Mouse (Mus musculus) lung, adult 18-20 months (tissue): ENCODE data around the gene Rab11b.

ENCODE experiments used
- DNase-seq, 2 experiments: peaks; one replicate each; pipeline ENCODE4 v3.0.0; 2022; ENCODE audit warnings: mixed read lengths in 2 of 2

Gene Rab11b

DNA sequence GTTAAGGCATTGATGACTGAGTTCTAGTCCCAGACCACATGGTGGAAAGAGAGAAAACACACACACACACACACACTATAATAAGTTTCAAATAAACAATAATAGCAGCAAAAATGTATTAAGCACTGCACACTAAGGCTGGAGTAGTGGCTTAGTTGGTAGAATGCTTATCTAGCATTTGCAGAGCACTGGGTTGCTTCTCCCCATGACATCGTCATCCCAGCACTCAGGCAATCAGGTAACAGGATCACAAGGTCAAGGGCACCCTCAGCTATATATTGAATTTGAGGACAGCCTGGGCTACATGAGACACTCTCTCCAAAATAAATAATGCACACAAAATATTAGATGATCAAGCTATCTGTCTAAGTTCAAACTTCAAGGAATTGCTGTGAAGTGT lies 45.6 kb downstream of the Rab11b start:
- DNase-seq = no peak

GRCm38 (mm10) chr17:33713271-33713670 lies 47.1 kb downstream of the Rab11b start:
- no peak for DNase-seq

DNA sequence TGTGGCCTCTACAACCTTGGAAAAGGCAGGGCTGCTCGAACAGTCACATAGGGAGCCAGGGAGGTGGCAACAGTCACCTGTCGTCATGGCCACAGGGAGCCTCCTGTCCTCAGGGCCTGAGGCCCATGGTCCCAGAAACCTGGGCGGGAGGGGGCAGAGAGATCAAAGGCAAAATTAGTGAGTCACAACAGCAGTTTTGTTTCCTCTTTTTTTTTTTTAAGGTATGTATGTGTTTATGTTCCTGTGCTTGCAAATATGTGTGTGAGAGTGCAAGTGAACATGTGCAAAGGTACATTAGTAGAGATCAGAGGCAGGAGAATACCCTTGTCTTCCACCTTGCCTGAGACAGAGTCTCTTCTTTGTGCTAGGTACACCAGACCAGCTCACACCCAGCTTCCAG lies 50.5 kb downstream of the Rab11b start:
- DNase-seq = no peak

- no peak for DNase-seq
Observed at GRCm38 (mm10) chr17:33703091-33703490, 57.2 kb downstream of the Rab11b start.

- DNase-seq = no peak
Observed at GRCm38 (mm10) chr17:33702178-33702577, 58.2 kb downstream of the Rab11b start.

DNA sequence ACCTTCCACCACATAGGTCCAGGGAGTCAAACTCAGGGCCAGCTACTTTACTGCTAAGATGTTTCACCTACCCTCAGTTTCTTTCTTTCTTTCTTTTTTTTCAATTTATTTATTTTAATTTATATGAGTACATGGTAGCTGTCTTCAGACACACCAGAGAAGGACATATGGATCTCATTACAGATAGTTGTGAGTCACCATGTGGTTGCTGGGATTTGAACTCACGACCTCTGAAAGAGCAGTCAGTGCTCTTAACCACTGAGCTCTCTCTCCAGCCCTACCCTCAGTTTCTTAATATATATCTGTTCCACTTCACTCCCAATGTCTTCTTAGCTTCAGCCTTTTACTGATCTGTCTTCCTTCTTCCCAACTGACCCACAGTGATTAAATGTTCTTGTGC lies 64.9 kb downstream of the Rab11b start:
- no peak for DNase-seq
